Mouse (Mus musculus) embryonic facial prominence, embryonic 14.5 days (tissue): ENCODE measurements at regions not wholly inside any gene's neighbourhood (a gene's known extent, or its start where the extent isn't known, plus 50 kb on each side); places are given as distances from the start of the nearest gene placed in this dataset.

Experiments
- ATAC-seq: fragments of 200-750 bp; cut with Nextera tagmentation; 2 replicates; pipeline ENCODE4 v1.8.0; 2017; ENCODE audit warnings: low read depth, moderate number of reproducible peaks, moderate TSS enrichment
- DNase-seq: peaks from one replicate; pipeline ENCODE4 v3.0.0-alpha.2; 2015; ENCODE audit warnings: low spot score
- H3K27ac ChIP-seq: fragments of 300-500 bp; sonication (generic); replicated peaks from 2 replicates; pipeline ENCODE4 v1.5.1; 2014; ENCODE audit warnings: low read depth, mild to moderate bottlenecking, low read length, moderate library complexity
- H3K27me3 ChIP-seq: fragments of 300-500 bp; sonication (generic); replicated peaks from 2 replicates; pipeline ENCODE4 v1.6.1; 2014; ENCODE audit warnings: low read length; ENCODE audit not compliant: control insufficient read depth, insufficient read depth
- H3K36me3 ChIP-seq: fragments of 300-500 bp; sonication (generic); 2 replicates; pipeline ENCODE4 v1.6.1; 2014; ENCODE audit warnings: low read length, mixed read lengths; ENCODE audit not compliant: control insufficient read depth, insufficient read depth
- H3K4me1 ChIP-seq: fragments of 300-500 bp; sonication (generic); 2 replicates; pipeline ENCODE4 v1.6.1; 2014; ENCODE audit warnings: antibody characterized with exemption, low read length; ENCODE audit not compliant: control insufficient read depth, insufficient read depth
- H3K4me2 ChIP-seq: fragments of 300-500 bp; sonication (generic); 2 replicates; pipeline ENCODE4 v1.6.1; 2014; ENCODE audit warnings: low read depth, mild to moderate bottlenecking, low read length, moderate library complexity, mixed read lengths
- H3K4me3 ChIP-seq: fragments of 300-500 bp; sonication (generic); 2 replicates; pipeline ENCODE4 v1.5.1; 2014; ENCODE audit warnings: low read depth, mild to moderate bottlenecking, low read length
- H3K9ac ChIP-seq: fragments of 300-500 bp; sonication (generic); 2 replicates; pipeline ENCODE4 v1.6.1; 2014; ENCODE audit warnings: low read depth, mild to moderate bottlenecking, low read length, moderate library complexity, mixed read lengths
- H3K9me3 ChIP-seq: fragments of 300-500 bp; sonication (generic); 2 replicates; pipeline ENCODE4 v1.6.1; 2016; ENCODE audit warnings: low read length; ENCODE audit not compliant: control insufficient read depth
- WGBS: fragments of 180-500 bp; shearing (Covaris S2); extraction: QIAGEN DNeasy Blood & Tissue Kit; methylation state at CpG from one replicate; pipeline ENCODE4 v1.1.7; 2014; 5-methylcytosine and 5-hydroxymethylcytosine counted together

DNA sequence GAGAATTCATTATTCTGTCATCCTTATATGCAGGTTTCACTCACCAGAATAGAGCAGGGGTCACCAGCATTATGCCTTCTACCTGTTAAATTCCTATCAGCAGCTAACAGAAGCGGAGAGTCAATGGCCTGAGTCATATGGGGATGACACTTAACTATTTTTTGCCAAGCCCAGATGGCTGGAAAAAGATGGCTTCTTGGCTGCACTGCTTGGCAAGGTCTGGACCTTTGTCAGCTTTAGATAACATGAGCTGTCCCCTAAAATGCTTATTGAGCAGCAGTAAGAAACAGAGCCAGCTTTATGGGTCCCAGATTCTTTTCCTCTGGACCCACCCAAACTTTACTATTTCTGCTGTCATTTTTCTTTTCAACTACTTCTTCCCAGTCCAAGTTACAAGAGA is 565.3 kb upstream of the Lmcd1 start:
- ATAC-seq = no peak
- H3K9me3 ChIP-seq = no peaks in the 10 kb centered on the region

DNA sequence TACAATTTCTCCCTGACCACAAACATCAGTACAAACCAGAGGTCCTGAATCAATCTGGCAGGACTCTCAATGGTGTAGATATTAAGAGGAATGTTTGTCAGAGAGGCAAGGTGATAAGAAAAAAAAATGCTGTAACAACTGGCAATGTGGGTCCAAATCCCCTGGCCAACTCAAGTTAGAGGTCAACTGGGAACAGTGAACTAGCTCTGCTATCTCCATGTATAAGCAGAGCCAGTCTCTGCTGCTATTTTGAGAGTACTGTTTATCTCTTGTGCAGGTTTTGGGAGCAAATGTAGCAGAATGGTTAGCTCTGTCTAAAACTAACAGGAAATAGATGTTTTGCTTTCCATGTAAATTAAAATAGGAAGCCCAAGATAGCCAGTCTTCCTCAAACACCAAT is 547.6 kb upstream of the Lmcd1 start:
- no peaks in the 10 kb centered on the region for H3K9me3 ChIP-seq
- ATAC-seq (no peak), DNase-seq (no peak)
- H3K4me1 ChIP-seq = no peaks in the 10 kb centered on the region
- H3K4me3 ChIP-seq = no peak overlapping the region
- no peak overlapping the region for H3K4me2 ChIP-seq
- no peak overlapping the region for H3K27ac ChIP-seq
- no peaks in the 10 kb centered on the region for H3K27me3 ChIP-seq
- no peak overlapping the region for H3K9ac ChIP-seq
- H3K36me3 ChIP-seq = no peaks in the 10 kb centered on the region

More for the DNA sequence above, 565.3 kb upstream of the Lmcd1 start:
- Histone ChIP-seq H3K9ac (no peak overlapping the region), H3K27ac (no peak overlapping the region), H3K27me3 (no peaks in the 10 kb centered on the region), H3K4me2 (no peak overlapping the region), H3K4me1 (no peaks in the 10 kb centered on the region), H3K36me3 (no peaks in the 10 kb centered on the region), H3K4me3 (no peak overlapping the region)
- no peak for DNase-seq
- WGBS = 70% methylated on average over 1 of the region's 1 CpGs

DNA sequence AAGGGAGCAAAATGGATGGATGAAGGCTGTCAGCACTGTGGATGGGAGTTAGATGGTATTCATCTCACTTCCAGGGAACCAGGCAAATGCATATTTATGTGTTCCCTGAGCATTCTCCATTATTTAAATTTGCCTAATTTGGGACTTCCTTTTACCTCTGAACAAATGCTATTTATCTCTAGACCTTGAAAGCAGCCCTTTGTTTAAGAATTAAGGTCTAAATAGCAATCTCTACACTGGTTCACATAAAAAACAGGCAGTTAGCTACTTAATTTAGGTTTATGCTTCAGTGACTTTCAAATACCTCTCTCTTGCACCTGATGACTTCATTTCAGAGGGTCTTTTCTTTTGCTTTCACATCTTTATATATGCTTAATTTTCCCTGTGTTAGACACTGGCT is 543.2 kb upstream of the Lmcd1 start:
- no peak for DNase-seq
- H3K4me2 ChIP-seq = no peak overlapping the region
- ATAC-seq = no peak

DNA sequence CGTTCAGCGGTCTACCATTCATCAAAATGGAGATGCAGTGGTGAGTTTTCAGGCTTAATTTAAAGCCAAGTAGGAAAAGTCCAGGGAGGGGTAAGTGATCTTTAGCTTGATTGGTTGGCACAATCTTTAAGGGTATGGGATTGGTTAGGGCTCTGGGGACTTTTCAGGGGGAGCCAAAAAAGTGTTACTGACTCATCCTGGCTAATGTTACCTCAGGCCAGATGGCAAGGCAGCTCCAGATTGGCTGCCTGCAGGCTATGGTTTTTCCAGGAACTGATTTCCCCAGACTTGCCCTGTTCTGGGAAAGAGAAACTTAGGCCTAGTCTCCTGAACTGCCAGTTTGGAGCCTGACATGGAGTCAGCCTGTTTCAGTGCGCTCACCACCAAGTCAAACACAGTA is 539.6 kb upstream of the Lmcd1 start:
- Histone ChIP-seq H3K4me2 (no peak overlapping the region), H3K36me3 (no peaks in the 10 kb centered on the region), H3K9ac (no peak overlapping the region), H3K4me3 (no peak overlapping the region), H3K4me1 (no peaks in the 10 kb centered on the region), H3K27ac (no peak overlapping the region), H3K27me3 (no peaks in the 10 kb centered on the region), H3K9me3 (no peaks in the 10 kb centered on the region)
- DNase-seq (peak; percentile 3), ATAC-seq (no peak)
- WGBS = 88% methylated on average over 3 of the region's 3 CpGs

More for the DNA sequence above, 543.2 kb upstream of the Lmcd1 start:
- H3K9ac ChIP-seq = no peak overlapping the region
- no peak overlapping the region for H3K4me3 ChIP-seq
- no peaks in the 10 kb centered on the region for H3K4me1 ChIP-seq
- H3K36me3 ChIP-seq = no peaks in the 10 kb centered on the region
- H3K27me3 ChIP-seq = no peaks in the 10 kb centered on the region
- no peak overlapping the region for H3K27ac ChIP-seq
- no peaks in the 10 kb centered on the region for H3K9me3 ChIP-seq

DNA sequence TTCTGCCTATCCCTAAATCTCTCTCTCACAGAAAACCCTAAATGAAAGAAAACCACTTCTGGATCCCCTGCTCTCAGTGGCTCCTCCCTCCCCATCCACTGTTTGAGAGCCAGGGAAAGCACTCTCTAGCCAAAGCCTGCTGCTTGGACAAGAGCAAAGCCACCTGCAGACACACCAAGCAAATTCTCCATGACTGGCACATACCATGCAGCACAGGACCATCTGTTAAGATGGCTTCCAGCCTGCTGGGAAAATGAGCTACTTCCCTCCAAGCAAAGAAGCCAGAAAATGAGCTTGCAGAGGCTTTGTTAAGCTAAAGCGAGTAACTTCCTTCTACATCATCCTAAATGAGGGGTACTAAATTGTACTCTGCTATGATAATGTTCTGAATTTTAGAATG is 534.6 kb upstream of the Lmcd1 start:
- H3K27me3 ChIP-seq = no peaks in the 10 kb centered on the region
- 93% methylated on average over 1 of the region's 1 CpGs for WGBS
- ATAC-seq (no peak), DNase-seq (no peak)
- H3K27ac ChIP-seq = no peak overlapping the region
- H3K9ac ChIP-seq = no peak overlapping the region
- H3K4me3 ChIP-seq = no peak overlapping the region
- no peaks in the 10 kb centered on the region for H3K4me1 ChIP-seq
- H3K36me3 ChIP-seq = no peaks in the 10 kb centered on the region
- no peak overlapping the region for H3K4me2 ChIP-seq
- no peaks in the 10 kb centered on the region for H3K9me3 ChIP-seq

DNA sequence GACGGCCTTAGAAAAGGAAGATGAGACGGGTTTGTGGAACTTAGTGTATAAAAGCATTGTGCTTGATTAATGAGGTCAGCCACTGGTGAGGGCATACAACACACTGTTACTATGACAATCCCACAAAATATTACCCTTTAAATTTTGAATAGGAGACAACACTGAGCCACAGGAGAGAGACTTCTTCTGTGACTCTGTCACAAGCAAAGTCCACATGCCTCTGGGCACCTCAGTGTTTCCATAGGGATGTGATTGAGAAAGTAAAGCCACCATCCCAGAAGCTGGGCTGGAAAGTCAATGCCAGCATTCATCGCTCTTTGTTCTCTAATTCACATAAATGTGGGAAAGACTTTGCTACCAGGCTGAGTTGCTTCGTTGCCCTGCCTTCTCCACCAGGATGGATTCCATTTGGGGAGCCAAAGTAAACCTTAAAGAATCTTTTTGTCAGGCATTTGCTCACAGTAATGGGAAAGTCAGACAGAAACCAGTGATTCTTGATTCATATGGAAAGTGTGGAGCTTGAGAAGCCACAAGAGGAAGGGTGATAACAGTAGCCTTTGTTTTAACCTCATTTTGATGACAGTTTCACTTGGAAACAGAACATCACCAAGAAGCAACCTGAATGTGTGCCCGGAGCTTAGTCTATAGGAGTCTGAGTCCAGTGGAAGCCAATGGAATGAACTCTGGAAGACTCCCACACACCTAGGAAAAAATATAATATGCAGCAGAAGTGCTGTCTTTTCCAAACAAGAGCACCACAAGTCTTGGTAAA is 491.7 kb upstream of the Lmcd1 start:
- Histone ChIP-seq H3K36me3 (no peaks in the 10 kb centered on the region), H3K4me3 (no peak overlapping the region), H3K4me1 (no peaks in the 10 kb centered on the region), H3K9me3 (no peaks in the 10 kb centered on the region), H3K4me2 (no peak overlapping the region), H3K27me3 (no peaks in the 10 kb centered on the region), H3K9ac (no peak overlapping the region), H3K27ac (no peak overlapping the region)
- no peak for DNase-seq
- WGBS = 78% methylated on average over 5 of the region's 5 CpGs
- no peak for ATAC-seq

DNA sequence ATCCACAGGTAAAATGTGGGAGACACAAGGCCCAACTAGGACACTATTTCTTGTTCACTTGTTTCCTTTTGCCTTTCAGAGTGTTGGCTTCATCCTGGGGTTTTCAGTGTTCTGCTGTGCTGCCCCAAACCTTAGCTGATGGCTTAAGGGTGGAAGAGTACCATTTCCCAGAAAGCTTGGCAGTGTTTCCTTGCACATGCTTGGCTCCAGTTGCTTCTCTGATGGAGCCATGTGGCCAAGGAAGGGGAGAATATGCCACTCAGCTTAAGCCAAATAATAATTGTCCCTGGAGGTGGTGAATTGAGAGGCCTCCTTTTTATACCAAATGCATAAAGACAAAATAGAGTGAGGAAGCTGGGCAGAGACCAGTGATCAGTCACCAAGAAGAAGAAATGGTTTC is 464.9 kb upstream of the Lmcd1 start:
- H3K27ac ChIP-seq = no peak overlapping the region
- no peak overlapping the region for H3K4me3 ChIP-seq
- H3K27me3 ChIP-seq = no peaks in the 10 kb centered on the region
- no peaks in the 10 kb centered on the region for H3K36me3 ChIP-seq
- H3K4me1 ChIP-seq = no peaks in the 10 kb centered on the region
- no peak overlapping the region for H3K4me2 ChIP-seq
- H3K9me3 ChIP-seq = 0 out of 2 replicates have a peak, but pooled peaks cover 11% of the 10 kb centered on the region
- DNase-seq = no peak
- H3K9ac ChIP-seq = no peak overlapping the region
- ATAC-seq = no peak

DNA sequence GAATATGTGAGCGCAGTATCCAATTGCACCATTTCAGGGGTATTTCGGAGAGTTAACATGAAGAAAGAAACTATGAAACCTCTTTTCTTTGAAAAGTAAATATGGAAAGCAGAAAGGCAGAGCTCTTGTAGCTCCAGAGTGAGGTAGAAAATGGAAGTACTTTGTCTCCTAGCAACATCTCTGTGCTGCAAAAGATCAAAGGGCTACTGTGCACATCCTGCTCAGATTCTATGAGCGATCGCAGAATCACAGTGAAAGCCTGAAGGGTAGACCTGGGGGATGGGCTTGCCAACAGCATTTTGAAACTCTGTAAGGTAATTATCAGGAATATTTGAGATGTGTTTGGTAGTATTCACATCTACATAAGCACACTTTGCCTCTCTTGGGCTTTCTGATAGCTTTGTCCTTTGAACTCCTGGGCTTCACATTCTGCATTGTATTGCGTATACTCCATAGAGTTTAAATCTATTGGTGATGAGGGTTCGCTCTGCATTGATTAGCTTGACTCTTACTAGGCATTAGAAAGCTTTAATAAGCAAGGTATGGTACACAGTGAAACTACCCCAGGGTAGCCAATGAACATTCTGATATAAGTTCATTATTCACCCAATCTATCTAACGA is 459.5 kb upstream of the Lmcd1 start:
- Histone ChIP-seq H3K4me2 (no peak overlapping the region), H3K27me3 (no peaks in the 10 kb centered on the region), H3K36me3 (no peaks in the 10 kb centered on the region), H3K4me1 (no peaks in the 10 kb centered on the region), H3K4me3 (no peak overlapping the region), H3K27ac (no peak overlapping the region), H3K9ac (no peak overlapping the region), H3K9me3 (0 out of 2 replicates have a peak, but pooled peaks cover 11% of the 10 kb centered on the region)
- no peak for DNase-seq
- no peak for ATAC-seq
- 77% methylated on average over 7 of the region's 7 CpGs for WGBS

DNA sequence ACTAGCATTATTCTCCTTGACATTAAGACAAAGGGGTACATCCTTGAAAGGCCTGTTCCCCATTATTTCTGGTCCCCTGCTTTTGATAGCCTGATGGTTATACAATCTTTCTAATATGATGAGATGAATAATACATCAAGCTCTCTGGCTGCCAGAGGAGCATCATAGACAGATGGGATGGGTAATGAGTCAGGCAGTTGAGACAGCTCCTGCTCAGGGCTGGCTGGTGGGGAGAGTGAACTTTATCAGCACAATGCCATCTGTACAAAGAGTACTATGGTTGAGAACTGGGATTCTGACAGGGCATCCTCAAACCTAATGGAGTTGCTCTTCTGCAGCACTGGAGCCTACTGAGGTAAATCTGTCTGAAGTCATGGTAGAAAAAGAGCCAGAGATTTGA is 458.4 kb upstream of the Lmcd1 start:
- H3K9me3 ChIP-seq = 0 out of 2 replicates have a peak, but pooled peaks cover 11% of the 10 kb centered on the region
- no peak overlapping the region for H3K4me2 ChIP-seq
- DNase-seq (no peak), ATAC-seq (no peak)
- no peaks in the 10 kb centered on the region for H3K27me3 ChIP-seq
- no peak overlapping the region for H3K9ac ChIP-seq
- H3K27ac ChIP-seq = no peak overlapping the region
- no peaks in the 10 kb centered on the region for H3K4me1 ChIP-seq
- H3K36me3 ChIP-seq = no peaks in the 10 kb centered on the region
- no peak overlapping the region for H3K4me3 ChIP-seq
